Mouse (Mus musculus): ENCODE data around the gene Cdc45. TPM values are rescaled to one million over a fixed set of nuclear protein-coding genes. Genes with fewer than 3 reads are reported as not detected.
"Not testable (repeated sequence)": the region's sequence is repeated elsewhere in the genome, so short reads cannot be mapped to it uniquely, and the experiment has no call there.

Cdc45 gene
- polyA plus RNA-seq (2014; fragmentation: Nextera tagmentation; extraction: Ambion mirVana): 60.5 and 62.2 TPM in 2 replicates

- Histone ChIP-seq H3K9ac (ENCODE audit: low read length) (peak within 1 kb of the TSS; percentile 89), H3K9me3 (ENCODE audit: control insufficient read depth, low read length) (no peaks in the 10 kb centered on the region), H3K4me3 (ENCODE audit: low read depth, low read length) (peak within 1 kb of the TSS; percentile 85), H3K4me1 (ENCODE audit: control insufficient read depth, insufficient read depth, low read length) (peaks cover 6% of the 10 kb centered on the region; the same call in 1 of the 2 replicates), H3K4me2 (ENCODE audit: low read depth) (peak within 1 kb of the TSS; percentile 70), H3K27ac (ENCODE audit: low read depth, low read length) (peak within 1 kb of the TSS; percentile 53; the same call in 1 of the 2 replicates), H3K27me3 (ENCODE audit: control insufficient read depth, insufficient read depth, low read length) (no peaks in the 10 kb centered on the region), H3K36me3 (ENCODE audit: control insufficient read depth, insufficient read depth, low read length) (peaks cover 9% of the 10 kb centered on the region)
- DNase-seq (ENCODE audit: low spot score): peak; percentile 90
- ATAC-seq (ENCODE audit: insufficient read depth, low FRiP score, low TSS enrichment): peak; percentile 98
- under 1% methylated on average over 42 of the region's 42 CpGs for WGBS
Measured at GRCm38 (mm10) chr16:18811468-18812384, at the start of gene Cdc45, which contains the start of gene Ufd1. Gene Cdc45 (minus strand): TSS chr16:18811987. Gene Ufd1 (plus strand): TSS chr16:18811779.

- 56% methylated on average over 1 of the region's 1 CpGs for WGBS
- H3K4me2 ChIP-seq (ENCODE audit: low read depth): no peak overlapping the region
- H3K4me3 ChIP-seq (ENCODE audit: low read depth, low read length): no peak overlapping the region
- H3K9me3 ChIP-seq (ENCODE audit: control insufficient read depth, low read length): no peaks in the 10 kb centered on the region
- no peaks in the 10 kb centered on the region for H3K27me3 ChIP-seq (ENCODE audit: control insufficient read depth, insufficient read depth, low read length)
- no peak overlapping the region for H3K27ac ChIP-seq (ENCODE audit: low read depth, low read length)
- H3K4me1 ChIP-seq (ENCODE audit: control insufficient read depth, insufficient read depth, low read length): no peaks in the 10 kb centered on the region
- ATAC-seq (ENCODE audit: insufficient read depth, low FRiP score, low TSS enrichment) (no peak), DNase-seq (ENCODE audit: low spot score) (no peak)
- no peaks in the 10 kb centered on the region for H3K36me3 ChIP-seq (ENCODE audit: control insufficient read depth, insufficient read depth, low read length)
- no peak overlapping the region for H3K9ac ChIP-seq (ENCODE audit: low read length)
Measured at GRCm38 (mm10) chr16:18860186-18860585, 48.4 kb upstream of the Cdc45 start.

- DNase-seq (ENCODE audit: low spot score) (peak; percentile 17), ATAC-seq (ENCODE audit: insufficient read depth, low FRiP score, low TSS enrichment) (no peak)
- Histone ChIP-seq H3K27ac (ENCODE audit: low read depth, low read length) (no peak overlapping the region), H3K4me2 (ENCODE audit: low read depth) (no peak overlapping the region), H3K9me3 (ENCODE audit: control insufficient read depth, low read length) (no peaks in the 10 kb centered on the region), H3K36me3 (ENCODE audit: control insufficient read depth, insufficient read depth, low read length) (no peaks in the 10 kb centered on the region), H3K27me3 (ENCODE audit: control insufficient read depth, insufficient read depth, low read length) (no peaks in the 10 kb centered on the region), H3K4me1 (ENCODE audit: control insufficient read depth, insufficient read depth, low read length) (no peaks in the 10 kb centered on the region), H3K9ac (ENCODE audit: low read length) (no peak overlapping the region), H3K4me3 (ENCODE audit: low read depth, low read length) (no peak overlapping the region)
Measured at GRCm38 (mm10) chr16:18858551-18858950, 46.8 kb upstream of the Cdc45 start.

GRCm38 (mm10) chr16:18849521-18850190, 37.9 kb upstream of the Cdc45 start:
- not testable (repeated sequence) for H3K4me1 ChIP-seq (ENCODE audit: control insufficient read depth, insufficient read depth, low read length); H3K9me3 ChIP-seq (ENCODE audit: control insufficient read depth, low read length); ATAC-seq (ENCODE audit: insufficient read depth, low FRiP score, low TSS enrichment); H3K27ac ChIP-seq (ENCODE audit: low read depth, low read length); H3K4me3 ChIP-seq (ENCODE audit: low read depth, low read length); H3K9ac ChIP-seq (ENCODE audit: low read length); H3K27me3 ChIP-seq (ENCODE audit: control insufficient read depth, insufficient read depth, low read length); DNase-seq (ENCODE audit: low spot score); H3K4me2 ChIP-seq (ENCODE audit: low read depth); H3K36me3 ChIP-seq (ENCODE audit: control insufficient read depth, insufficient read depth, low read length)
- WGBS: 90% methylated on average over 15 of the region's 17 CpGs

- Histone ChIP-seq H3K4me3 (ENCODE audit: low read depth, low read length) (no peak overlapping the region), H3K27ac (ENCODE audit: low read depth, low read length) (no peak overlapping the region), H3K4me1 (ENCODE audit: control insufficient read depth, insufficient read depth, low read length) (no peaks in the 10 kb centered on the region), H3K9me3 (ENCODE audit: control insufficient read depth, low read length) (no peaks in the 10 kb centered on the region), H3K9ac (ENCODE audit: low read length) (no peak overlapping the region), H3K36me3 (ENCODE audit: control insufficient read depth, insufficient read depth, low read length) (no peaks in the 10 kb centered on the region), H3K4me2 (ENCODE audit: low read depth) (no peak overlapping the region), H3K27me3 (ENCODE audit: control insufficient read depth, insufficient read depth, low read length) (no peaks in the 10 kb centered on the region)
- DNase-seq (ENCODE audit: low spot score) (no peak), ATAC-seq (ENCODE audit: insufficient read depth, low FRiP score, low TSS enrichment) (no peak)
- WGBS: 84% methylated on average over 15 of the region's 15 CpGs
Measured at GRCm38 (mm10) chr16:18846301-18846820, 34.6 kb upstream of the Cdc45 start.

GRCm38 (mm10) chr16:18838346-18838745, 26.6 kb upstream of the Cdc45 start:
- H3K27ac ChIP-seq (ENCODE audit: low read depth, low read length): no peak overlapping the region
- H3K9me3 ChIP-seq (ENCODE audit: control insufficient read depth, low read length): no peaks in the 10 kb centered on the region
- no peaks in the 10 kb centered on the region for H3K27me3 ChIP-seq (ENCODE audit: control insufficient read depth, insufficient read depth, low read length)
- WGBS: 93% methylated on average over 4 of the region's 4 CpGs
- no peak overlapping the region for H3K4me2 ChIP-seq (ENCODE audit: low read depth)
- ATAC-seq (ENCODE audit: insufficient read depth, low FRiP score, low TSS enrichment) (no peak), DNase-seq (ENCODE audit: low spot score) (no peak)
- no peak overlapping the region for H3K9ac ChIP-seq (ENCODE audit: low read length)
- peaks cover 3% of the 10 kb centered on the region for H3K36me3 ChIP-seq (ENCODE audit: control insufficient read depth, insufficient read depth, low read length)
- H3K4me1 ChIP-seq (ENCODE audit: control insufficient read depth, insufficient read depth, low read length): no peaks in the 10 kb centered on the region
- H3K4me3 ChIP-seq (ENCODE audit: low read depth, low read length): no peak overlapping the region

GRCm38 (mm10) chr16:18836468-18837208, 24.9 kb upstream of the Cdc45 start, which contains the start of the genes 2510002D24Rik and Gm28539:
Gene 2510002D24Rik (plus strand): TSS chr16:18836578.
Gene Gm28539 (plus strand): TSS chr16:18836584.
- peak within 1 kb of the TSS; percentile 81 for H3K4me3 ChIP-seq (ENCODE audit: low read depth, low read length)
- 1% methylated on average over 46 of the region's 46 CpGs for WGBS
- peaks cover 3% of the 10 kb centered on the region for H3K36me3 ChIP-seq (ENCODE audit: control insufficient read depth, insufficient read depth, low read length)
- H3K27ac ChIP-seq (ENCODE audit: low read depth, low read length): no peak within 1 kb of the TSS
- DNase-seq (ENCODE audit: low spot score): peak; percentile 87
- peak; percentile 97 for ATAC-seq (ENCODE audit: insufficient read depth, low FRiP score, low TSS enrichment)
- H3K4me1 ChIP-seq (ENCODE audit: control insufficient read depth, insufficient read depth, low read length): no peaks in the 10 kb centered on the region
- H3K9me3 ChIP-seq (ENCODE audit: control insufficient read depth, low read length): no peaks in the 10 kb centered on the region
- H3K27me3 ChIP-seq (ENCODE audit: control insufficient read depth, insufficient read depth, low read length): no peaks in the 10 kb centered on the region
- peak within 1 kb of the TSS; percentile 63 for H3K4me2 ChIP-seq (ENCODE audit: low read depth)
- peak within 1 kb of the TSS; percentile 85 for H3K9ac ChIP-seq (ENCODE audit: low read length)

GRCm38 (mm10) chr16:18836073-18836467, 24.3 kb upstream of the Cdc45 start:
- Histone ChIP-seq H3K36me3 (ENCODE audit: control insufficient read depth, insufficient read depth, low read length) (peaks cover 3% of the 10 kb centered on the region), H3K4me3 (ENCODE audit: low read depth, low read length) (peak overlapping the region; percentile 81), H3K4me1 (ENCODE audit: control insufficient read depth, insufficient read depth, low read length) (no peaks in the 10 kb centered on the region), H3K9me3 (ENCODE audit: control insufficient read depth, low read length) (no peaks in the 10 kb centered on the region), H3K4me2 (ENCODE audit: low read depth) (peak overlapping the region; percentile 63), H3K27me3 (ENCODE audit: control insufficient read depth, insufficient read depth, low read length) (no peaks in the 10 kb centered on the region), H3K9ac (ENCODE audit: low read length) (no peak overlapping the region), H3K27ac (ENCODE audit: low read depth, low read length) (no peak overlapping the region)
- 22% methylated on average over 3 of the region's 3 CpGs for WGBS
- ATAC-seq (ENCODE audit: insufficient read depth, low FRiP score, low TSS enrichment): peak; percentile 25; the same call in 1 of the 2 replicates
- DNase-seq (ENCODE audit: low spot score): no peak

Measured in neural tube, embryonic 11.5 days (tissue).